Mouse (Mus musculus) heart, postnatal 10 days (tissue): Measurements from ENCODE around the gene Plin2. TPM values are rescaled to one million over a fixed set of nuclear protein-coding genes. Genes with fewer than 3 reads are reported as not detected.
"Not testable (repeated sequence)": the region's sequence is repeated elsewhere in the genome, so short reads cannot be mapped to it uniquely, and the experiment has no call there.

Experiments
- DNase-seq, 2 experiments: peaks; one replicate each; pipeline ENCODE4 v3.0.0; 2021
- intact Hi-C: fragments of 180-260 bp; cut with DNase I; formaldehyde crosslinking; loops from one replicate; pipeline ENCODE4 v1.15.1; 2025
- total RNA-seq, 2 experiments: library from RNA; stranded (reverse); gene quantifications; 2 replicates each; pipeline ENCODE4 v1.2.3; 2021

Plin2 gene
- total RNA-seq, 2 experiments from 2014 or later: 132 to 153 TPM

GRCm38 (mm10) chr4:86685231-86686008 lies 15.6 kb upstream of the Plin2 start:
- DNase-seq: no peak
- intact Hi-C loops: no loop called here

DNA sequence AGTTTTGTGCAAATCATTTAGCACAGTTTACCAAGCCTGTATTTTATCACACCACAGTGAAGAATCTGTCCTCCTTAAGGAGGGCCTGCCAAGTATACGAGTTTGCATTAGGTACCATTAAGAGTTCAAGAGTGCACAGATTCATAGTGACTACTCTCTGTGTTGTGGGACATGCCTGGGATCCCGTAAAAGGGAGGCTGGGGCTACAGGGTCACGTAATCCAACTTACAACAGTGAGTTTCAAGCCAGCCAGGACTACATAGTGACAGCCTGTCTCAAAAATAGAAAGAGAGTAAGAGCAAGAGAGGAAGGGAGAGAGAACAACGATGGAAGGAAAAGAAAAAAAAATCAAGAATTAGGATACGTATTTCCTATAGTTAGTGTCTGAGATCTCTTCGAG lies 14.9 kb upstream of the Plin2 start:
- DNase-seq: no peak
- intact Hi-C loops: no loop called here

DNA sequence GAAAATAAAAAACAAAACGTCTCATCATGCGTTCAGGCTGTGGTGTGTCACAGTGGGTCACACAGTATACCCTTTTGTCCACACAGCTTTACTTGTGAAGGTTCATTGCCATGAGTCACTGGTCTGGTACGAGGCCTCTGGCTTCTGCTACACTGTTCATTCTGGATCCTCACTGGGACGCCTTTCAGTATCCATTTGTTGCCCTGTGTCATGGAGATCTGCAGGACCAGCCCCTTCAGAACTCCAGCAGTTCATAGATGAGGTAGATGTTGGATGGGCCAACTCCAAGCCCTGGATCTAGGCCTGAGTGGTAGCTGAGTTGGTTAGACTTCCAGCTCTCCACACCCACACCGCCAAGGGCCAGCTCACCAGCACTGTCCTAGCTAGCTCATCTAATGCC lies 13.9 kb upstream of the Plin2 start:
- no peak for DNase-seq
- intact Hi-C loops: no loop called here

GRCm38 (mm10) chr4:86683280-86683679 lies 13.4 kb upstream of the Plin2 start:
- no peak for DNase-seq
- intact Hi-C loops: no loop called here

GRCm38 (mm10) chr4:86681846-86682245 lies 12.0 kb upstream of the Plin2 start:
- no peak for DNase-seq
- intact Hi-C loops: no loop called here

- intact Hi-C loops: no loop called here
- DNase-seq: no peak
Measured at GRCm38 (mm10) chr4:86681421-86681820, 11.6 kb upstream of the Plin2 start.

DNA sequence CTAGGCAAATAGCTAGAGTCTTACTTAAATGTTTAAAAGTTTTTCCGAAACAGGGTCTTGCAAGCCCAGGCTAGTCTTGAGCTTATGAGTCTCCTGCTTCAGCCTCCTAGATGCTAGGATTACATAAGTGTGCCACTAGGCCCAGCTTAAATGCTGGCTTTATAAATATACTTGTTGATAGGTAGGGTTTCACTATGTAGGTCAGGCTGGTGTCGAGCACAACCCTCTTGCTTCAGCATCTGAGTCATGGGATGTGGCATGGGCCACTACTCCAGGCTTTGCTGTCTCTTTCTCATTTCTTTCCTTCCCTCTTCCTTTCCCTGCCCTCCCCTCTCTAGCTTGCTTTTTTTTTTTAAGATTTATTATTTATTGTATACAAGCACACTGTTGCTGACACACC lies 9.8 kb upstream of the Plin2 start:
- no peak for DNase-seq
- intact Hi-C loops: no loop called here

DNA sequence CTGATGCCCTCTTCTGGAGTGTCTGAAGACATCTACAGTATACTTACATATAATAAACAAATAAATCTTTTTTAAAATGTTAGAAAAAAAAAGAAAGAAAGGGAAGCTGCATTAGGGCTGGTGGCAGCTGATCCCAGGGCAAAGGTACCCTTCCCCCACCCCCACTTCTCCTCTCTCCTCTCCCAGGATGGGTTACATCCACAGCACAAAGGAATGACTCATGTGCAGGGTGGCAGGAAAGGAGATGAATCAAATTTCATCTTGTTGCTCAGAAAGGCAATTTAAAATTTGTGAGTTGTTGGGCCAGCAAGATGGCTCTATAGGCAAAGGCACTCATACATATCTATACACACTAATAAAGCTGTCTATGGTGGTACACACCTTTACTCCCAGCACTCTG lies 6.9 kb upstream of the Plin2 start:
- DNase-seq: no peak

DNA sequence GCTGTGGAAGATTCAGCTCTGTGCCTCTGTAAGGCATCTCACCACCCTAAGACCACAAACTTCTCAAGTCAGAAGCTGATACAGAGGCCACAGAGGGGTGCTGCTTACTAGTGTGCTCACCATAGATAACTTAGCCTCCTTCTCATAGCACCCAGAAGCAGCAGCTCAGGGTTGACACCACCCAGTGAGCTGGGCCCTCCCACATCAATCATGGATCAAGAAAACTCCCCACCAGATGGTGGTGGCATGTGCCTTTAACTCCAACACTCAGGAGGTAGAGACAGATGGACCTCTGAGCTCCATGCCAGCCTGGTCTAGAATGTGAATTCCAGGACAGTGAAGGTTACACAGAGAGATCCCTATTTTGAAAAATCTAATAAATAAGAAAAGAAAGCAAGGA lies 4.9 kb upstream of the Plin2 start:
- DNase-seq, intact Hi-C loops: not testable (repeated sequence)

More for the DNA sequence above, 6.9 kb upstream of the Plin2 start:
- intact Hi-C loops: no loop called here

- DNase-seq, intact Hi-C loops: not testable (repeated sequence)
Measured at GRCm38 (mm10) chr4:86674150-86674549, 4.3 kb upstream of the Plin2 start.

DNA sequence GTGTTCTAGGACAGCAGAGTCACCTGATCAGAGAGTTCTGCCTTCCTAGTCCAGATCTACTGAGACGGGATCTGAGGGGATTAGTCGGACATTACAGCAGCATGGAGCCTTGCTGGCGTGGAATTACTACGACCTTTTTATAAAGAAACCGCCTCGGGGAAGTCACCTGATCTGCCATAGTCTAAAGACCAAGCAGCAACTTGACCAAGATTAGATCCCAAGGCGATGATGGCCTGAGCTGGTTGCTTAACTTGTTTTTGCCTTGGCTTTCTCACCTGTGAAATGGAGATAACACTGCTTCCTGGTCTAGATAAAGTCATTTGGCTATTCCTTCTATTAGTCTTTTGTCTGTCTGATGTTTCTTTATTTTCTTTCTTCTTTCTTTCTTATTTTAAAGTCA lies 2.6 kb upstream of the Plin2 start:
- intact Hi-C loops: no loop called here
- no peak for DNase-seq

DNA sequence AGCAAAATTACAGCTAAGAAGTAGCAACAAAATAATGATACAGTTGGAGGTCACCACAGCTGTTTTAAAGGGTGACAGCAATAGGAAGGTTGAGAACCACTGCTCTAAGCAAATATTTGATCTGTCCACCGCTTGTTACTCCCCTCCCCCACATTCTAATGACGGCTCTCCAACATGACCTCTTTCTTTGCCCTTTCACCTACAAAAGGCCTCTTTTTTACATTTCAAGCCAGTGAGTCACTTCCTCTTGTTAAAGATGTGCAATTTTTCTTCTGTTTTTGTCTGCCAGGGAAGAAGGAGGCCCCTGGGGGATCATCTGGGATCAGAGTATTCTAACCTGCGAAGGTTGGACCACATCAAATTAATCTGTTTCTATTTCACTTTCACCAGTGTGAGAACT lies 1.9 kb upstream of the Plin2 start:
- intact Hi-C loops: loop anchor here (2.0 kb wide), 1 partner anchor 17 kb away; no protein-coding TSS in a partner anchor
- DNase-seq: peak in 1 of 2 experiments; percentile 39

GRCm38 (mm10) chr4:86670582-86671306 lies 884 bp upstream of the Plin2 start:
- DNase-seq: no peak
- intact Hi-C loops: loop anchor here (2.0 kb wide), 1 partner anchor 18 kb away; no protein-coding TSS in a partner anchor

DNA sequence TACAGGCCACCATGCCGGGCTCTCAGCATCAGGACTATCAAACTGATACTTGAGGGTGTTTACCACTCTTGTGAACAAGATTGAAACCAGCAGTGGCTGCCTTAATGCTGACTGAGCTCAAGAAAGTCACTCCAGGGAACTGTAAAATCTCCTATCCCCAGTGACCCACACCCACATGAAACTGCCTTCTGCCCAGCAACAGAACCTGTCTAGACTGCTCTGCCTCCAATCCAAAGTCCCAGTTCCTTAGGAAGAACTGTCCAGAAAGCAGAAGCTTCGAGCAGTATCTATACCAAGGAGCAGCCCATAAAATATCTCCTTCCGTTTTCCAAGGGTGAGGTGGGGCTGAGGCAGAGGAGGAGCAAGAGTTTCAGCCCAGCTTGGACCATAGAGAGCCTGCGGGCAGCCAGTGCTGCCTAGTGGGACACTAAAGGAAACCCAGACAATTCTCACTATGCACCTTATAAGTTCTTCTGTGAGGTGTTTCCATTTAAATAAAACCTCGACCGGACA lies 563 bp downstream of the Plin2 start:
- intact Hi-C loops: not testable (repeated sequence)
- peak; percentile 59 to 62 for DNase-seq

- intact Hi-C loops: no loop called here
- DNase-seq: no peak
Measured at GRCm38 (mm10) chr4:86668290-86669000, 1.4 kb downstream of the Plin2 start.

DNA sequence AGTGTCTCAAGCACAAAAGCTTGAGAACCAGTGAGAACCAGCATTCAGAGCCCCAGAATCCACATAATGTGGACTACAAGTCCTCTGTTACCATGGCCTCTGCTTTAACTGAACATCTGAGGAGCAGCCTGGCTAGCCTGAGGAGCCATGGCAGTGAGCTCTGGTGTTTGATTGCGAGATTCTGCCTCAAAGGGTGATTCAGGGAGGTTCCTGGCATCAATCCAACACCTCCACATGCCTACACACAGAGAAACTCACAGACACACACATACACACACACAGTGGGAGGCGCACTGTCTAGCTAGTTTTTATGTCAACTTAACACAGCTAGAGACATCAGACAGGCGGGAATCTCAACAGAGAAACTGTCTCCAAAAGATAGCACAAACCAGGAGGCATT lies 4.3 kb downstream of the Plin2 start:
- DNase-seq: no peak
- intact Hi-C loops: no loop called here

DNA sequence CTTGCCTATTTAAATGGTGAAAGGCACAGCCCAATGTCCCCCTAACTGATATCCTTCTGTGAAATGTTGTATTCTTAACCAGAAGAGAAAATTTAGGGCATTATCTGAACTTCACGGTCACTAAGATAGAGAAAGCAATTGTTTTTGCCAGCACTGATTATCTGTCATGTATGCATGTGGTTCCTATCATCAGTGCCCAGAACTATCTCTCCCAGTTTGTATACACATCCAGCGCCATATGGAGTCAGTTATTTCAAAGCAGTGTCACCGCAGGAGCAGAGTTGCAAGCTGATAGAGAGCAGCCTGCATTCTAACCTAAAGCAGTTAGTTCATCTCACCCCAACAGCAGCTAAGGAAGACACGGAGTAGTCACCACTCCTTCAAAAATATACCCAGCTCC lies 5.9 kb downstream of the Plin2 start:
- intact Hi-C loops: no loop called here
- no peak for DNase-seq

- DNase-seq: peak; percentile 72
- intact Hi-C loops: no loop called here
Measured at GRCm38 (mm10) chr4:86657176-86657575, 12.7 kb downstream of the Plin2 start.

DNA sequence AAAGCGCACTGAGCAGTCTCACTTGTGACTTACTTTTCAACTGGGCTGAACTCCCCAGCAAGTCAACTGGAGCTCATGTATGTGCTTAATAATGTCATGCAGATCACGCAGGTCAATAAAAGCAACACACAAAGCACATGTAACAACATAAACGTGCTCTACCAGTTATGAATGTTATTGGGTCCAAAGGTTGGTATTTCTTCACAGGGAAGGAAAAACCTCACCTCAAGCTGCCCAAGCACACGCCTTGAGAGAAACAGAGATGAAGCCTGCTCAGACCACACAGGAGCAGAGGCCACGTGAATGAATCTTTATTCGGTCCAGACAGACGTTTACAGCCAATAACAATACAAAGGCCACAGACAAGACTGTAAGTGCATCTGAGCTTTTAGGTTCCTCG lies 13.4 kb downstream of the Plin2 start:
- DNase-seq, intact Hi-C loops: not testable (repeated sequence)

DNA sequence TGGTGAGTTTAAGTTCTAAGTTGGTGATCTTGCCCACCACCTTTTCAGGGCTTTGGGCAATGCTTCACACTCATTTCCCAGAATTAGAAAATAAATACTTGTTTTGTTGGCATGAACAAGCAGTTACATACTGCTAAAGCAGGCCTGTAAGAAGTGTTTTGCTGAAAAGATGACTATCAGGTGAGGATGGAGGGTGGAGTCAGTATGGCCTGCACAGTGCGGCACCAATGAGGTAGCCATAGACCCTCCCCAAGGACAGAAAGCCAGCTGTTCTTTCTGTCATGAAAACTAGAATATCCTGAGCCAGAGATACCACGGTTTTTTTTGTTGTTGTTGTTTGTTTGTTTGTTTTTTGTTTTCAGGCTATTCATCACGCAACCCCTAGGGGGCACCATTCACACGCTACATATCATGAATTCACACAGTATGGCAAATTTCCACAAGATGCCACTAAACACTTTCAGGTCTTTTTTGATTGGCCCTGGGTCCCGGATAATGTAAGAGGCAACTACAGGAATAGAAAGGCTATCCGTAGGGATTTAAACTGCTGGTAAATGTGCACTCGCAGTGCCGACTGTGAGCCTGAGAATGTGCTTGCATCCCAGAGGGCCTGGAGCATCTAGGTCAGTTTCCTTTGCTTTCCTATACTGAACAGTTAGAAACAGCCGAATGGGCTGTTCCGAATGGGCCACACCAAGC lies 18.0 kb downstream of the Plin2 start:
- DNase-seq: peak in 1 of 2 experiments; percentile 51
- intact Hi-C loops: loop anchor here (1.0 to 5.0 kb wide), 2 partner anchors 40 to 44 kb away; partner anchors contain the start of gene Haus6
